Mouse (Mus musculus): ENCODE results near the gene Ctse. TPM values are rescaled to one million over a fixed set of nuclear protein-coding genes. Genes with fewer than 3 reads are reported as not detected.

Ctse gene
- polyA plus RNA-seq, 1 experiment: 0.65 TPM

- Histone ChIP-seq H3K4me1 (ENCODE audit: control insufficient read depth, insufficient read depth, low read length) (peaks cover 5% of the 10 kb centered on the region; the same call in 1 of the 2 replicates), H3K4me3 (replicated peaks; ENCODE audit: extremely low read depth, low read depth, low read length) (no peak overlapping the region)
- DNase-seq: no peak
- TF ChIP-seq POLR2A (IDR thresholded peaks at IDR 0.05; ENCODE audit: borderline replicate concordance, extremely low read depth, low read depth, low read length) (no peak), CTCF (IDR thresholded peaks at IDR 0.05; ENCODE audit: insufficient read depth, low read length) (no peak)
These were observed 53.2 kb downstream of the Ctse start for GRCm38 (mm10) chr1:131691356-131691755.

- DNase-seq: no peak
- WGBS: 64% methylated on average over 2 of the region's 2 CpGs
These were observed 57.2 kb downstream of the Ctse start for GRCm38 (mm10) chr1:131695308-131695707.

GRCm38 (mm10) chr1:131696325-131696724 lies 58.2 kb downstream of the Ctse start:
- DNase-seq: no peak
- Histone ChIP-seq H3K4me1 (ENCODE audit: control insufficient read depth, insufficient read depth, low read length) (no peaks in the 10 kb centered on the region; the same call in 1 of the 2 replicates), H3K4me3 (replicated peaks; ENCODE audit: extremely low read depth, low read depth, low read length) (no peak overlapping the region)
- 43% methylated on average over 4 of the region's 4 CpGs for WGBS
- no peak for TF ChIP-seq CTCF (IDR thresholded peaks at IDR 0.05; ENCODE audit: insufficient read depth, low read length)
- no peak for TF ChIP-seq POLR2A (IDR thresholded peaks at IDR 0.05; ENCODE audit: borderline replicate concordance, extremely low read depth, low read depth, low read length)

More at GRCm38 (mm10) chr1:131695308-131695707, 57.2 kb downstream of the Ctse start:
- Histone ChIP-seq H3K4me3 (replicated peaks; ENCODE audit: extremely low read depth, low read depth, low read length) (no peak overlapping the region), H3K4me1 (ENCODE audit: control insufficient read depth, insufficient read depth, low read length) (peaks cover 5% of the 10 kb centered on the region; the same call in 1 of the 2 replicates)
- no peak for TF ChIP-seq CTCF (IDR thresholded peaks at IDR 0.05; ENCODE audit: insufficient read depth, low read length)
- no peak for TF ChIP-seq POLR2A (IDR thresholded peaks at IDR 0.05; ENCODE audit: borderline replicate concordance, extremely low read depth, low read depth, low read length)

- no peak for TF ChIP-seq POLR2A (IDR thresholded peaks at IDR 0.05; ENCODE audit: borderline replicate concordance, extremely low read depth, low read depth, low read length)
- no peak for TF ChIP-seq CTCF (IDR thresholded peaks at IDR 0.05; ENCODE audit: insufficient read depth, low read length)
- Histone ChIP-seq H3K4me1 (ENCODE audit: control insufficient read depth, insufficient read depth, low read length) (no peaks in the 10 kb centered on the region), H3K4me3 (replicated peaks; ENCODE audit: extremely low read depth, low read depth, low read length) (no peak overlapping the region)
- no peak for DNase-seq
- WGBS: 91% methylated on average over 3 of the region's 3 CpGs
These were observed 60.7 kb downstream of the Ctse start for GRCm38 (mm10) chr1:131698770-131699169.

- WGBS: 56% methylated on average over 4 of the region's 4 CpGs
- H3K4me1 ChIP-seq (ENCODE audit: control insufficient read depth, insufficient read depth, low read length): no peaks in the 10 kb centered on the region
These were observed 61.5 kb downstream of the Ctse start for GRCm38 (mm10) chr1:131699642-131700041.

GRCm38 (mm10) chr1:131700447-131700846 lies 62.3 kb downstream of the Ctse start:
- WGBS: 42% methylated on average over 5 of the region's 5 CpGs
- DNase-seq: no peak
- TF ChIP-seq CTCF (IDR thresholded peaks at IDR 0.05; ENCODE audit: insufficient read depth, low read length) (no peak), POLR2A (IDR thresholded peaks at IDR 0.05; ENCODE audit: borderline replicate concordance, extremely low read depth, low read depth, low read length) (no peak)

More at GRCm38 (mm10) chr1:131699642-131700041, 61.5 kb downstream of the Ctse start:
- DNase-seq: no peak
- TF ChIP-seq CTCF (IDR thresholded peaks at IDR 0.05; ENCODE audit: insufficient read depth, low read length) (no peak), POLR2A (IDR thresholded peaks at IDR 0.05; ENCODE audit: borderline replicate concordance, extremely low read depth, low read depth, low read length) (no peak)
- no peak overlapping the region for H3K4me3 ChIP-seq (replicated peaks; ENCODE audit: extremely low read depth, low read depth, low read length)

GRCm38 (mm10) chr1:131701391-131701790 lies 63.3 kb downstream of the Ctse start:
- WGBS: 87% methylated on average over 5 of the region's 5 CpGs
- DNase-seq: no peak
- H3K4me3 ChIP-seq (replicated peaks; ENCODE audit: extremely low read depth, low read depth, low read length): no peak overlapping the region
- H3K4me1 ChIP-seq (ENCODE audit: control insufficient read depth, insufficient read depth, low read length): no peaks in the 10 kb centered on the region
- 0 out of 2 replicates have a peak, but pooled peaks have one; percentile 5 for TF ChIP-seq CTCF (IDR thresholded peaks at IDR 0.05; ENCODE audit: insufficient read depth, low read length)
- TF ChIP-seq POLR2A (IDR thresholded peaks at IDR 0.05; ENCODE audit: borderline replicate concordance, extremely low read depth, low read depth, low read length): no peak

More at GRCm38 (mm10) chr1:131700447-131700846, 62.3 kb downstream of the Ctse start:
- H3K4me3 ChIP-seq (replicated peaks; ENCODE audit: extremely low read depth, low read depth, low read length): no peak overlapping the region
- no peaks in the 10 kb centered on the region for H3K4me1 ChIP-seq (ENCODE audit: control insufficient read depth, insufficient read depth, low read length)

GRCm38 (mm10) chr1:131702094-131702766 lies 64.1 kb downstream of the Ctse start:
- H3K4me1 ChIP-seq (ENCODE audit: control insufficient read depth, insufficient read depth, low read length): no peaks in the 10 kb centered on the region
- 42% methylated on average over 8 of the region's 8 CpGs for WGBS
- no peak for DNase-seq
- no peak for TF ChIP-seq POLR2A (IDR thresholded peaks at IDR 0.05; ENCODE audit: borderline replicate concordance, extremely low read depth, low read depth, low read length)
- no peak for TF ChIP-seq CTCF (IDR thresholded peaks at IDR 0.05; ENCODE audit: insufficient read depth, low read length)
- H3K4me3 ChIP-seq (replicated peaks; ENCODE audit: extremely low read depth, low read depth, low read length): no peak overlapping the region

- Histone ChIP-seq H3K4me1 (ENCODE audit: control insufficient read depth, insufficient read depth, low read length) (no peaks in the 10 kb centered on the region), H3K4me3 (replicated peaks; ENCODE audit: extremely low read depth, low read depth, low read length) (no peak overlapping the region)
- DNase-seq: no peak
- WGBS: 83% methylated on average over 2 of the region's 2 CpGs
- TF ChIP-seq POLR2A (IDR thresholded peaks at IDR 0.05; ENCODE audit: borderline replicate concordance, extremely low read depth, low read depth, low read length) (no peak), CTCF (IDR thresholded peaks at IDR 0.05; ENCODE audit: insufficient read depth, low read length) (no peak)
These were observed 65.4 kb downstream of the Ctse start for GRCm38 (mm10) chr1:131703482-131703881.

GRCm38 (mm10) chr1:131708338-131708737 lies 70.2 kb downstream of the Ctse start:
- H3K4me1 ChIP-seq (ENCODE audit: control insufficient read depth, insufficient read depth, low read length): no peaks in the 10 kb centered on the region
- H3K4me3 ChIP-seq (replicated peaks; ENCODE audit: extremely low read depth, low read depth, low read length): no peak overlapping the region
- peak; percentile 92 for TF ChIP-seq CTCF (IDR thresholded peaks at IDR 0.05; ENCODE audit: insufficient read depth, low read length)
- TF ChIP-seq POLR2A (IDR thresholded peaks at IDR 0.05; ENCODE audit: borderline replicate concordance, extremely low read depth, low read depth, low read length): no peak
- 17% methylated on average over 4 of the region's 4 CpGs for WGBS
- DNase-seq: peak; percentile 66

Measured in lung, adult 2 months (tissue).